Mouse (Mus musculus) kidney, embryonic 14.5 days (tissue): ENCODE measurements around the gene Zcchc2. TPM values are rescaled to one million over a fixed set of nuclear protein-coding genes. Genes with fewer than 3 reads are reported as not detected.

Source experiments
- ATAC-seq: fragments of 200-750 bp; cut with Nextera tagmentation; 2 replicates; pipeline ENCODE4 v1.8.0; 2017; ENCODE audit warnings: moderate number of reproducible peaks, mild to moderate bottlenecking, moderate TSS enrichment, moderate library complexity; ENCODE audit not compliant: low FRiP score, low TSS enrichment
- H3K27ac ChIP-seq: fragments of 300-500 bp; sonication (generic); 2 replicates; pipeline ENCODE4 v1.5.1; 2014; ENCODE audit warnings: low read depth, mild to moderate bottlenecking, low read length, moderate library complexity, mixed read lengths
- H3K27me3 ChIP-seq: fragments of 300-500 bp; sonication (generic); 2 replicates; pipeline ENCODE4 v1.6.1; 2014; ENCODE audit warnings: mild to moderate bottlenecking, low read length; ENCODE audit not compliant: control insufficient read depth, insufficient read depth
- H3K36me3 ChIP-seq: fragments of 300-500 bp; sonication (generic); 2 replicates; pipeline ENCODE4 v1.6.1; 2014; ENCODE audit warnings: low read length, mixed read lengths; ENCODE audit not compliant: control insufficient read depth, insufficient read depth
- H3K4me1 ChIP-seq: fragments of 300-500 bp; sonication (generic); 2 replicates; pipeline ENCODE4 v1.6.1; 2014; ENCODE audit warnings: low read length, mixed read lengths; ENCODE audit not compliant: control insufficient read depth, insufficient read depth
- H3K4me2 ChIP-seq: fragments of 300-500 bp; sonication (generic); replicated peaks from 2 replicates; pipeline ENCODE4 v1.6.1; 2014; ENCODE audit warnings: low read depth, mild to moderate bottlenecking, low read length
- H3K4me3 ChIP-seq: fragments of 300-500 bp; sonication (generic); 2 replicates; pipeline ENCODE4 v1.5.1; 2014; ENCODE audit warnings: mild to moderate bottlenecking, low read length
- H3K9ac ChIP-seq: fragments of 300-500 bp; sonication (generic); 2 replicates; pipeline ENCODE4 v1.6.1; 2014; ENCODE audit warnings: low read depth, mild to moderate bottlenecking, low read length, moderate library complexity
- H3K9me3 ChIP-seq: fragments of 300-500 bp; sonication (generic); 2 replicates; pipeline ENCODE4 v1.6.1; 2016; ENCODE audit warnings: low read length; ENCODE audit not compliant: control insufficient read depth
- WGBS: fragments of 180-500 bp; shearing (Covaris S2); extraction: QIAGEN DNeasy Blood & Tissue Kit; methylation state at CpG from one replicate; pipeline ENCODE4 v1.1.7; 2014; 5-methylcytosine and 5-hydroxymethylcytosine counted together
- polyA plus RNA-seq: library from polyadenylated mRNA; unstranded; fragments of >200 nt; fragmentation: Nextera tagmentation; extraction: Ambion mirVana; gene quantifications from 2 replicates; pipeline ENCODE4 v1.2.1, GENCODE M21; 2014

Gene Zcchc2
- polyA plus RNA-seq, 1 experiment from 2014 or later = 5.0 TPM

DNA sequence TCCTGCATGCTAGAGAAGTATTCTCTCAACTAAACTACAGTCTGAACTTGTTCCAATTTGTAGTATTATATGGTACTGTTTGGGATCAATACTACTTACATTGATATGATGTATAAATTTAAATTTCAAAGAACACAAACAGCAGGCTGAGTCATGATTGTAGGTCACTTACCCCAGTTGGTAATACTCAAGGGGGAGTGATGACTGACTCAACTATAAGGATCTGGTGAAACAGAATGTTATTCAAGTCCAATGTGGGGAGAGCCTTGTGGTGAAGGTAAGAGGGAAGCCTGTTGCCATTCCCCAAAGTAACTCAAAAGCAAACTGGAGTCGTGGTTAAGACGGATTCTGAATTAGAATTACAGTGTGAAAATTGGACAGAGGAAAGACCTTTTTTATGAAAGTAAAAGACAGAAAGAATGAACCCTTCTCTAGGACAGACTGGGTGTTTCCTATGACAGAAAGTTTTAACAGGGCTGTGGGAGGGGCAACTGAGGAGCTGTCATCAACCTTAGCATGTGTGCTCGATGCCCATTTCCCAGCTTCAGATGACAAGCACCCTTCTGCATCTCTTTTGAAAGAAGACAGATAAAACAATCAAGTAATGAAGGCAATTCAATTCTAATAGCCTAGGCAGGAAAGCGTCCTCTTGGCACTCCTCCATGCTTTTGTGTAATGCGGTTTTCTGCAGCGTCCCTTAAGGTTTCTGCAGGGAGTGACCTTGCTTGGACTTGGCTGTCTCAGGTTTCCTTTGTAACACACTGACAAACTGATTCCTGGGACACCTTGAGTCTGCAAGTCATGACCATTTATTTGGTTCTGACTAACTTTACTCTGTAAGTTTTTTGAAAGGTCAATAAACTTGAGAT is 7.5 kb upstream of the Zcchc2 start:
- ATAC-seq = no peak
- no peaks in the 10 kb centered on the region for H3K9me3 ChIP-seq
- 44% methylated on average over 6 of the region's 6 CpGs for WGBS
- H3K4me2 ChIP-seq = no peak overlapping the region
- no peak overlapping the region for H3K9ac ChIP-seq
- no peak overlapping the region for H3K4me3 ChIP-seq
- H3K4me1 ChIP-seq = no peaks in the 10 kb centered on the region
- H3K27ac ChIP-seq = no peak overlapping the region
- no peaks in the 10 kb centered on the region for H3K27me3 ChIP-seq
- no peaks in the 10 kb centered on the region for H3K36me3 ChIP-seq

DNA sequence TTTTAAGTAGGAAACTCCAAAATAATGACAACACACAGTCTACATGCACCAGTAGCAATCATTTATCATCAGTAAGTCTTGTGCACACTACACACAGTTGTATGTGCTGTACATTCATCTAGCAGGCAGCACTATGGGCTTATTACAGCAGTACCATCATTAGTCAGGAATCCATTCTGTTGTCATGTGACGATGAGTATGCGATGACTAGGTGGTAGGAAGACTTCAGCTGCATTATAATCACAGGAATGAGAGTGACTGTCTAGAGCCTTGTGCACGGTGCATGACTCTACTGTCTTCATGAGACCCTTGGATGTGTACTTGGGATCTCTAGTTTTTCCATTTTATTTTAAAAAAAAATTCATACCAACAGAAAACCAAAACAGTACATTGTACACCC is 6.0 kb upstream of the Zcchc2 start:
- H3K27me3 ChIP-seq = no peaks in the 10 kb centered on the region
- no peaks in the 10 kb centered on the region for H3K36me3 ChIP-seq
- H3K27ac ChIP-seq = no peak overlapping the region
- WGBS = 97% methylated on average over 3 of the region's 3 CpGs
- no peak overlapping the region for H3K9ac ChIP-seq
- H3K4me1 ChIP-seq = no peaks in the 10 kb centered on the region
- H3K9me3 ChIP-seq = no peaks in the 10 kb centered on the region
- H3K4me2 ChIP-seq = no peak overlapping the region
- ATAC-seq = no peak
- no peak overlapping the region for H3K4me3 ChIP-seq

DNA sequence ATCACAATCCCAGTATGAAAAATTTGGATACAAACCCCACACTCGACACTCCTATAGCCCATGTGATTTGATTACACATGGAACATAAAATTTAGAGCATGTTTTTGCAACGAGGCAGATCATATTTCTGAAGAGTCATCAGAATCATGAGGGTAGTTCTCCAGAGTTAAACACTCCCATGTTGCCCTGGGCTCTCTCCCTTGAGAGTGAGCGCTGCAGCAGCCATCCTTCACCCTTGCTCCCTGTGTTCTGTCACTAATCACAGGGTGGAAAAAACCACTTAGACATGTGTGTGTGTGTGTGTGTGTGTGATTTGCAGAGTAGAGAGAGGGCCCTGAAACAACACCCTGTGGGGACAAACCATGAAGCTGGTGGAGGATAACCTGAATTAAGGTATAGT is 2.0 kb upstream of the Zcchc2 start:
- Histone ChIP-seq H3K36me3 (no peaks in the 10 kb centered on the region), H3K9ac (no peak overlapping the region), H3K9me3 (no peaks in the 10 kb centered on the region), H3K27me3 (no peaks in the 10 kb centered on the region), H3K4me2 (no peak overlapping the region), H3K4me1 (peaks cover 10% of the 10 kb centered on the region), H3K4me3 (no peak overlapping the region), H3K27ac (no peak overlapping the region)
- 25% methylated on average over 3 of the region's 3 CpGs for WGBS
- no peak for ATAC-seq

DNA sequence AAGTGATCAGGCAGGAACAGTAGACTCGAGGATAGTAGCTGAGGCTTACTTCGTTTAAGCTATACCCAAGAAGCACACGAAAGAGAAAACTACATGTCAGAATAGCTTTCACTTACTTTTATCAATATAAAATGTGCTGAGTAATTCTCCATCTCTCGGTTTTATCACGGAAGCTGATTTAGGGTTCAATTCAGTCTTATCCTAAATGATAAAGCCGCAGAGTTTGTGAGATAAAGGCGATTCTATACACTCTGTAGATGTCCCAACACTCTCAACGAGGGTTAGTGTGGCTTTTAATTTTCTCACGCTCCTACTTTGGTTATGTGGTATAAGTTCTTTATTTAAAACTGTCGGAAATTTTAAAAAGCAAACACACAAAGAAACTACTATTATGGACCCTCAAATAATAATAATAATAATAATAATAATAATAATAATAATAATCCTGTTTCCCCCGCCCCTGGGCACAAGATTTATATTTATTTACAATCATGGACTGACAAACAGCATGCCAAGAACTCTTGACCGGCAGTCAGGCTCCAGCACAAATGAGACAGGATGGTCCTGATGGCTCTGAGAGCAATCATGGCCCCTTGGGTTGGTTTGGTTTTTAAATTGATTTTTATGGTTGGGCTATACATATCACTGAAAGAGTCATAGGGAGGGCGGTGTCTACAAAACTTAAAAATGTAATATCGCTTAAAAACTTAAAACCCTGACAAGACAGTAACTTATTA is 1.1 kb upstream of the Zcchc2 start:
- H3K4me3 ChIP-seq = peak overlapping the region; percentile 86
- H3K4me2 ChIP-seq = peak overlapping the region; percentile 79
- H3K27me3 ChIP-seq = no peaks in the 10 kb centered on the region
- H3K9ac ChIP-seq = peak overlapping the region; percentile 67; the same call in 1 of the 2 replicates
- no peak overlapping the region for H3K27ac ChIP-seq
- no peaks in the 10 kb centered on the region for H3K36me3 ChIP-seq
- peaks cover 12% of the 10 kb centered on the region for H3K4me1 ChIP-seq
- no peaks in the 10 kb centered on the region for H3K9me3 ChIP-seq
- WGBS = 72% methylated on average over 14 of the region's 14 CpGs
- ATAC-seq = no peak

DNA sequence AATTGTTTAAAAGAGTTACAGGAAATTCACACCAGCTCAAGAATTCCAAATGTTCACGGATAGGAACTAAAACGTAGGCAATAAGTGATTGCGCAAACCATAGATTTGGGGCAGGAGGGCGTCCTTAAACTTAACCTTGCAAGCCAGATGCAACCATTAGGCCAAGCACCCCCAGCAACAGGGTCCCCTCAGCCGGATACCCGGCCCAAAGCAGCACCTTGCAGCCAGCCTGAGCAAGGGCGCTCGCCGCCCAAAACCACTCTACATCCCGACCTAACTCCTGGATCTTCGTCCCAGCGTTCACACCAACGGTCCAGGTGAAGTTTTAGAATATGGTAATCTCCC is 594 bp upstream of the Zcchc2 start:
- Histone ChIP-seq H3K9me3 (no peaks in the 10 kb centered on the region), H3K27me3 (no peaks in the 10 kb centered on the region), H3K4me3 (peak overlapping the region; percentile 86), H3K36me3 (no peaks in the 10 kb centered on the region), H3K27ac (no peak overlapping the region), H3K4me1 (peaks cover 17% of the 10 kb centered on the region), H3K9ac (peak overlapping the region; percentile 67), H3K4me2 (peak overlapping the region; percentile 79)
- WGBS = 1% methylated on average over 13 of the region's 13 CpGs
- peak; percentile 7 for ATAC-seq

DNA sequence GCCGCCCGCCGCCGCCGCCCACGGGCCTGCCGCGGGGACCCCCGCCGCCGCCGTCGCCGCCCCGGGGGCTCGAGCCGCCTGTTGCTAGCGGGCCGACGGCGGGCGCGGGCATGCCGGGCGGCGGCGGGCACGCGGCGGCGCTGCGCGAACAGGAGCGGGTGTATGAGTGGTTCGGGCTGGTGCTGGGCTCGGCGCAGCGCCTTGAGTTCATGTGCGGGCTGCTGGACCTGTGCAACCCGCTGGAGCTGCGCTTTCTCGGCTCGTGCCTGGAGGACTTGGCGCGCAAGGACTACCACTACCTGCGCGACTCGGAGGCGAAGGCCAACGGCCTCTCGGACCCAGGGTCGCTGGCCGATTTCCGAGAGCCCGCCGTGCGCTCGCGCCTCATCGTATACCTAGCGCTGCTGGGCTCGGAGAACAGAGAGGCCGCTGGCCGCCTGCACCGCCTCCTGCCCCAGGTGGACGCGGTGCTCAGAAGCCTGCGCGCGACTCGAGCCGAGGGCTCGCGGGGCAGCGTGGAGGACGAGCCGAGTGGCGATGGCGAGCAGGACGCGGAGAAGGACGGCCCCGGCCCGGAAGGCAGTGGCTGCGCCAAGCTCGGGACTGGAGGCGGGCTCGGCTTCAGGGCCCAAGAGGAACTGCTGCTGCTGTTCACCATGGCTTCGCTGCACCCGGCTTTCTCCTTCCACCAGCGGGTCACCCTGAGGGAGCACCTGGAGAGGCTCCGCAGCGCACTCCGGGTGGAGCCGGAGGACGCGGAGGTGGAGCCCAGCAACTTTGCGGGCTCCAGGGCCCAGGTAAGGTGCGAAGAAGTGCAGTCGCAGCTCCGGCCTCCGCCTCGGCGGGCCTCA is 930 bp downstream of the Zcchc2 start:
- Histone ChIP-seq H3K27ac (peak overlapping the region; percentile 89), H3K27me3 (no peaks in the 10 kb centered on the region), H3K36me3 (no peaks in the 10 kb centered on the region), H3K9ac (peak overlapping the region; percentile 84), H3K4me1 (peaks cover 19% of the 10 kb centered on the region), H3K4me2 (peak overlapping the region; percentile 79), H3K9me3 (no peaks in the 10 kb centered on the region), H3K4me3 (peak overlapping the region; percentile 86)
- ATAC-seq = peak; percentile 25
- under 1% methylated on average over 84 of the region's 104 CpGs for WGBS

DNA sequence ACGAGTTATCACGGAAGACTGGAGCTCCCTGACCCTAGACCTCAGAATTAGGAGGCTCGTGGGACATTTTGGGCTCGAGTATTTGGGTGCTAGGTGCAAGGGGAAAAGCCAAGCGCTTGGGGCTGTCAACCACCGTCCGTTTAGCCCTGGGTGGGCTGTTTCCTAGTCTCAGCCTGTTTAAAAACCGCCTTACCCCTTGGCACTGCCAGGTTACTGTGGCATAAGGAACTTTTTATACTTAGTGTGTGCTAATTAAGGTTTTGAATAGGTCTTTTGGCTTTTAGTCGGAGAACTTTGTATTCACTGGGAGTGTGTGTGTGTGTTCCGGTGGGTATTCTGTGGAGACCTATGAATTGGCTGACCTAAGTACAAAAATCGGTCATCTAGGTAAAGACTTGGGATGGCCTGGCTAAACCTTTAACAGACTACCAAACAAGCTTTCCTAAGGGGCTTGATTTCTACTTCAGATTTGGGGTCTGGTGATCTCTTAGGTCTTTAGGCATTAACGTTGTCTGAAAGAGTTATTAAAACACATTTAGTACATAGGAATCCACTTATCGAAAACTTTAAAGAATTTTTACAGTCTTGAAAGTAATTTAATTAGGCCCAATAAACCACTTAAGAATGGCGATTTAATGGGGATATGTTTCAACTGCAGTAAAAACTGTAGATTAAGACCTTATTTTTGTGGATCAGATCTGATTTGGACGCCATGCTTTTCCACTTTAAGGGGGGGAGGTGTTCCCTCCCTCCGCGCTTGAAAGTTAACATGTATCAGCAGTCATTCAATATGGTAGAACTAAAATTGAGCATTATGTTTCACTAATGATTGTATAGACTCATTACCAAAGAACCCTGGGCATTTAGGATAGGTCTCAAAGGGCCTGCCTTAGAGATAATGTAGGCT is 2.0 kb downstream of the Zcchc2 start:
- 17% methylated on average over 17 of the region's 17 CpGs for WGBS
- peak overlapping the region; percentile 86 for H3K4me3 ChIP-seq

DNA sequence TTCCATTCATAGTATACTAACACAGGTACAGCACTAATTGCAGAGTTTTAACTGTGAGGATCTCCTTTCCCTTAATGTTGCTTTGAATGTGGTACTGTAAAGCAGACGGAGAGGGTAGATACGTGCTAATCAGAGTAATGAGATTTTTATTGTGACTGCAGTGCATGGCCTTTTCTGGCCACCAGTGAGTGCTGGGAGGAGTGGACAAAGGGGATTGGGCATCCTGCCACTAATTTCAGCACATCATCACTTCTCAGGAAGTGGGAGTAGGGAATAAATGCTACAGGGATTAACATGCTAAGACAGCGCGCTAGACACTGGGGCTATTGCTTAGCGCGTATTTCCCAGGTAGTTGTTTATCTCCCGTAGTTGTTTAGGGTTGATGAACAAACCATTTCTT is 3.0 kb downstream of the Zcchc2 start:
- peak overlapping the region; percentile 81; the same call in 1 of the 2 replicates for H3K27ac ChIP-seq

More for the DNA sequence above, 2.0 kb downstream of the Zcchc2 start:
- no peak for ATAC-seq
- Histone ChIP-seq H3K9me3 (no peaks in the 10 kb centered on the region), H3K4me2 (peak overlapping the region; percentile 79), H3K9ac (peak overlapping the region; percentile 84), H3K36me3 (no peaks in the 10 kb centered on the region), H3K4me1 (peaks cover 22% of the 10 kb centered on the region), H3K27me3 (no peaks in the 10 kb centered on the region), H3K27ac (no peak overlapping the region)

More for the DNA sequence above, 3.0 kb downstream of the Zcchc2 start:
- Histone ChIP-seq H3K9me3 (no peaks in the 10 kb centered on the region), H3K4me1 (peaks cover 31% of the 10 kb centered on the region), H3K4me3 (peak overlapping the region; percentile 86), H3K27me3 (no peaks in the 10 kb centered on the region), H3K9ac (peak overlapping the region; percentile 72; the same call in 1 of the 2 replicates), H3K4me2 (peak overlapping the region; percentile 79), H3K36me3 (no peaks in the 10 kb centered on the region)
- 5% methylated on average over 7 of the region's 7 CpGs for whole genome bisulfite sequencing
- no peak for ATAC-seq
